Mouse (Mus musculus): ENCODE measurements at regions not wholly inside any gene's neighbourhood (a gene's known extent, or its start where the extent isn't known, plus 50 kb on each side); places are given as distances from the start of the nearest gene placed in this dataset.

GRCm38 (mm10) chr10:15243460-15243859 lies 525.4 kb upstream of the Gje1 start:
- TF ChIP-seq CTCF (conservative IDR thresholded peaks at IDR 0.05; ENCODE audit: low read length) (no peak), POU5F1 (IDR thresholded peaks at IDR 0.05; ENCODE audit: borderline replicate concordance, low read length) (no peak)
